Mouse (Mus musculus) ES-E14 (cell line): Measurements from ENCODE around the gene Rab6a.

Experiments used
- HCFC1 ChIP-seq: IDR thresholded peaks from 2 replicates; pipeline ENCODE4 v1.6.1; 2012; ENCODE audit warnings: low read length, inconsistent platforms, borderline replicate concordance; ENCODE audit not compliant: insufficient read depth
- MAFK ChIP-seq: IDR thresholded peaks from 2 replicates; pipeline ENCODE4 v1.6.1; 2014; ENCODE audit warnings: mild to moderate bottlenecking, low read depth, low read length, inconsistent platforms; ENCODE audit not compliant: insufficient read depth
- ZC3H11A ChIP-seq: IDR thresholded peaks from 2 replicates; pipeline ENCODE4 v1.6.1; 2012; ENCODE audit warnings: low read depth, mild to moderate bottlenecking, inconsistent platforms, low read length, borderline replicate concordance
- ZNF384 ChIP-seq: IDR thresholded peaks from 2 replicates; pipeline ENCODE4 v1.6.1; 2012; ENCODE audit warnings: low read depth, low read length, inconsistent platforms

- TF ChIP-seq ZC3H11A (no peak), MAFK (no peak), HCFC1 (no peak), ZNF384 (no peak)
Measured at GRCm38 (mm10) chr7:100572704-100573103, 34.5 kb upstream of the Rab6a start.
